Mouse (Mus musculus) neural tube, embryonic 11.5 days (tissue): ENCODE data around the gene Scube2. TPM values are rescaled to one million over a fixed set of nuclear protein-coding genes. Genes with fewer than 3 reads are reported as not detected.

Source experiments
- ATAC-seq: fragments of 200-750 bp; cut with Nextera tagmentation; 2 replicates; pipeline ENCODE4 v1.8.0; 2017; ENCODE audit warnings: moderate number of reproducible peaks, mild to moderate bottlenecking, moderate TSS enrichment, moderate library complexity; ENCODE audit not compliant: insufficient read depth, low FRiP score, low TSS enrichment
- DNase-seq: peaks from one replicate; pipeline ENCODE4 v3.0.0-alpha.2; 2015; ENCODE audit warnings: low spot score
- H3K27ac ChIP-seq: fragments of 300-500 bp; sonication (generic); 2 replicates; pipeline ENCODE4 v1.5.1; 2014; ENCODE audit warnings: low read depth, mild to moderate bottlenecking, low read length
- H3K27me3 ChIP-seq: fragments of 300-500 bp; sonication (generic); 2 replicates; pipeline ENCODE4 v1.6.1; 2014; ENCODE audit warnings: mild to moderate bottlenecking, low read length, mixed read lengths; ENCODE audit not compliant: control insufficient read depth, insufficient read depth
- H3K36me3 ChIP-seq: fragments of 300-500 bp; sonication (generic); 2 replicates; pipeline ENCODE4 v1.6.1; 2014; ENCODE audit warnings: mild to moderate bottlenecking, low read length, moderate library complexity, mixed read lengths; ENCODE audit not compliant: control insufficient read depth, insufficient read depth
- H3K4me1 ChIP-seq: fragments of 300-500 bp; sonication (generic); 2 replicates; pipeline ENCODE4 v1.6.1; 2014; ENCODE audit warnings: low read length, mixed read lengths; ENCODE audit not compliant: control insufficient read depth, insufficient read depth
- H3K4me2 ChIP-seq: fragments of 300-500 bp; sonication (generic); 2 replicates; pipeline ENCODE4 v1.6.1; 2014; ENCODE audit warnings: low read depth, mild to moderate bottlenecking, moderate library complexity
- H3K4me3 ChIP-seq: fragments of 300-500 bp; sonication (generic); 2 replicates; pipeline ENCODE4 v1.5.1; 2014; ENCODE audit warnings: low read depth, low read length
- H3K9ac ChIP-seq: fragments of 300-500 bp; sonication (generic); 2 replicates; pipeline ENCODE4 v1.6.1; 2014; ENCODE audit warnings: mild to moderate bottlenecking, low read length
- H3K9me3 ChIP-seq: fragments of 300-500 bp; sonication (generic); 2 replicates; pipeline ENCODE4 v1.6.1; 2016; ENCODE audit warnings: low read length; ENCODE audit not compliant: control insufficient read depth
- WGBS: fragments of 180-500 bp; shearing (Covaris S2); extraction: QIAGEN DNeasy Blood & Tissue Kit; methylation state at CpG from one replicate; pipeline ENCODE4 v1.1.7; 2014; 5-methylcytosine and 5-hydroxymethylcytosine counted together
- polyA plus RNA-seq: library from polyadenylated mRNA; unstranded; fragments of >200 nt; fragmentation: Nextera tagmentation; extraction: Ambion mirVana; gene quantifications from 2 replicates; pipeline ENCODE4 v1.2.1, GENCODE M21; 2014

Gene Scube2
- polyA plus RNA-seq, 1 experiment from 2014 or later = 19.4 TPM

DNA sequence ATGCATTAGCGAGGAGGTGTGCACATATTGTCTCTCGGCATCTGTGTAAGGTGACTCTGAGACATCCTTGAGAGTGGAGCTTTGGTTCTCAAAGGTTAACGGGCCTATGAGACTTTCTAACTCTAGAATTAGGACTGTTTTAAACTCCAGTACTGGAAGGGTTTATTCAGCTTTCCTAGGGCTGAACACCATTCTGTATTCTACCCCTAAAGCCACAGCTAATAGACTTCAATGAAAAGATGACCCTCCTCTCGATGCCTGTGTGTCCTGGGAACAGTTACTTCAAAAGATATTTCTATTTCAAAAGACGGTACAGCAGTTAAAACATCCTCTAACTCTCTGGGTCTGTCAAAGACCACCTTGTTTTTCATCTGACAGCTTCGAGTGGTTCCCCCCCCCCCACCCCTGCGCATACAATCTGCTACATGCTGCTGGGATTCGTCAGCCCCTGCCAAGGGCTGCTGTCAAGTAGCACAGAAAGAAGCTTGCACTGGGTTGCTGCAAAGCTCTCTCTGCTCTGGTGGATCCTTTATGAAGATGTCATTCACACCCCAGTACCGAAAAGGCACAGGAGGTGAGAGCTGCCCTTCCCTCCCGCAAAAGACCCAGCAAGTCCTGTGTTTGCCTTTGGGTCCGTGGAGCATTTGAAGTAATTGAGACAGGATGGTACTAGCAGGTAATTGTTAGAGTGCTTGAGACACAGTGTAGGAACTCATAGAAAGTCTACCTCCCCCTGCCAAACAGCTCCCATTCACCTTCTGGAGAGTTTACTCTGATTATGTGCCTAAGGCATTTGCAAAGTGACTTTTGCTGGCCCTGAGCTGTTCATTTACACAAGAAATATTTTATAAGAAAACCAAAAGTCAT, 16.4 kb downstream of the Scube2 start:
- H3K4me3 ChIP-seq = no peak overlapping the region
- 39% methylated on average over 11 of the region's 11 CpGs for WGBS
- H3K4me1 ChIP-seq = peaks cover 19% of the 10 kb centered on the region
- no peak overlapping the region for H3K4me2 ChIP-seq
- H3K9me3 ChIP-seq = no peaks in the 10 kb centered on the region
- no peak for ATAC-seq
- H3K9ac ChIP-seq = 0 out of 2 replicates have a peak overlapping the region, but pooled peaks have one; percentile 18
- no peak overlapping the region for H3K27ac ChIP-seq
- H3K27me3 ChIP-seq = no peaks in the 10 kb centered on the region
- no peaks in the 10 kb centered on the region for H3K36me3 ChIP-seq
- no peak for DNase-seq

DNA sequence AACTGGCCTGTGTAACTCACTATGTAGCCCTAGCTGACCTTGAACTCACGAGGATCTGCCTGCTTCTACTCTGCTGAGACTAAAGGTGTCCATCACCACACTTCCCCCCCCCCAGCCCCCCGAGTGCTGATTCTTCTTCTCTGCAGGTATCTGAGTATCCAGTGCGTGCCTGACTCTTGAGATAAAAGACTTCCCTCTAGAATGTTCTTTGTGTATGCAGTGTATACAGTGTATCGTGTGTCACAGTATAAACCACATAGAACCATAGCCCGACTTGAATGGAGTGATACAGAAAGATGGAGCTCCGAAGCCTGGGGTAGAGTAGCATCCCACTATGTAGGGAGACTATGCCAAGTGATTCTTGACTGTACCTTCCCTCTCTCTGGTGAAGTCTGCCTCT, 21.4 kb downstream of the Scube2 start:
- H3K9me3 ChIP-seq = no peaks in the 10 kb centered on the region
- H3K36me3 ChIP-seq = no peaks in the 10 kb centered on the region
- no peak overlapping the region for H3K4me2 ChIP-seq
- H3K27ac ChIP-seq = no peak overlapping the region
- H3K9ac ChIP-seq = no peak overlapping the region
- no peak overlapping the region for H3K4me3 ChIP-seq
- no peaks in the 10 kb centered on the region for H3K27me3 ChIP-seq
- WGBS = 92% methylated on average over 6 of the region's 6 CpGs
- no peaks in the 10 kb centered on the region for H3K4me1 ChIP-seq
- ATAC-seq (no peak), DNase-seq (no peak)

- no peak overlapping the region for H3K4me3 ChIP-seq
- ATAC-seq (no peak), DNase-seq (no peak)
- no peaks in the 10 kb centered on the region for H3K36me3 ChIP-seq
- H3K27me3 ChIP-seq = no peaks in the 10 kb centered on the region
- no peak overlapping the region for H3K4me2 ChIP-seq
- WGBS = 91% methylated on average over 13 of the region's 13 CpGs
- H3K9ac ChIP-seq = no peak overlapping the region
- H3K9me3 ChIP-seq = no peaks in the 10 kb centered on the region
- no peak overlapping the region for H3K27ac ChIP-seq
- H3K4me1 ChIP-seq = no peaks in the 10 kb centered on the region
These were observed 23.7 kb downstream of the Scube2 start for GRCm38 (mm10) chr7:109841618-109842418.

- Histone ChIP-seq H3K27ac (no peak overlapping the region), H3K36me3 (no peaks in the 10 kb centered on the region), H3K4me2 (no peak overlapping the region), H3K27me3 (no peaks in the 10 kb centered on the region), H3K4me1 (no peaks in the 10 kb centered on the region), H3K9ac (no peak overlapping the region), H3K4me3 (no peak overlapping the region), H3K9me3 (no peaks in the 10 kb centered on the region)
- no peak for ATAC-seq
- WGBS = 71% methylated on average over 6 of the region's 6 CpGs
- no peak for DNase-seq
These were observed 24.4 kb downstream of the Scube2 start for GRCm38 (mm10) chr7:109841031-109841430.

- H3K4me2 ChIP-seq = no peak overlapping the region
- no peak for DNase-seq
- ATAC-seq = no peak
- H3K9ac ChIP-seq = no peak overlapping the region
- H3K27ac ChIP-seq = no peak overlapping the region
- WGBS = 85% methylated on average over 3 of the region's 3 CpGs
- no peaks in the 10 kb centered on the region for H3K36me3 ChIP-seq
- no peak overlapping the region for H3K4me3 ChIP-seq
- H3K4me1 ChIP-seq = no peaks in the 10 kb centered on the region
- no peaks in the 10 kb centered on the region for H3K27me3 ChIP-seq
- no peaks in the 10 kb centered on the region for H3K9me3 ChIP-seq
These were observed 26.9 kb downstream of the Scube2 start for GRCm38 (mm10) chr7:109838613-109839012.

DNA sequence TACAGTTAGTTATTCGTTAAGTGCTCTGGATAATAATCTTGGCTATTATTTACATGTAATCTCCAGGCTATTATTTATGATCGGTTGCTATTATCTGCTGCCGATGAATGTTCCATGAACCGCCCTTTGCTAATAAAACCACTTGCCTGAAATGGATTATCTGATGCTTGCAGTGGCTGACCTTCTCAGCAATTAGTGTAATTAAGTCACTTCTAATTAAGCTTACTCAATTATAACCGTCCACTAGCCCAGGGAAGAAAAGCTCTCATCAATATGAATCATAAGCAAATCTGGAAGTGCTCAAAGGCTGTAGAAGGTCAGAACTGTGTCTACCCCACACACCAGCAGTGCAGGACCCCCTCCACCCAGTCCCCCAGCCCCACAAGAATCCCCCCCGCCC, 27.8 kb downstream of the Scube2 start:
- Histone ChIP-seq H3K9ac (no peak overlapping the region), H3K27me3 (no peaks in the 10 kb centered on the region), H3K9me3 (no peaks in the 10 kb centered on the region), H3K4me3 (no peak overlapping the region), H3K36me3 (no peaks in the 10 kb centered on the region), H3K4me1 (no peaks in the 10 kb centered on the region), H3K27ac (no peak overlapping the region), H3K4me2 (no peak overlapping the region)
- DNase-seq = no peak
- 87% methylated on average over 6 of the region's 6 CpGs for WGBS
- ATAC-seq = no peak

- no peaks in the 10 kb centered on the region for H3K36me3 ChIP-seq
- no peak overlapping the region for H3K9ac ChIP-seq
- H3K4me1 ChIP-seq = no peaks in the 10 kb centered on the region
- WGBS = 76% methylated on average over 6 of the region's 6 CpGs
- DNase-seq (no peak), ATAC-seq (no peak)
- no peaks in the 10 kb centered on the region for H3K27me3 ChIP-seq
- no peak overlapping the region for H3K4me3 ChIP-seq
- H3K4me2 ChIP-seq = no peak overlapping the region
- no peak overlapping the region for H3K27ac ChIP-seq
- no peaks in the 10 kb centered on the region for H3K9me3 ChIP-seq
These were observed 30.6 kb downstream of the Scube2 start for GRCm38 (mm10) chr7:109834894-109835293.

- H3K4me3 ChIP-seq = no peak overlapping the region
- H3K4me2 ChIP-seq = no peak overlapping the region
- H3K27me3 ChIP-seq = no peaks in the 10 kb centered on the region
- no peaks in the 10 kb centered on the region for H3K4me1 ChIP-seq
- ATAC-seq (no peak), DNase-seq (no peak)
- WGBS = 78% methylated on average over 2 of the region's 2 CpGs
- H3K27ac ChIP-seq = no peak overlapping the region
- H3K9me3 ChIP-seq = no peaks in the 10 kb centered on the region
- no peak overlapping the region for H3K9ac ChIP-seq
- no peaks in the 10 kb centered on the region for H3K36me3 ChIP-seq
These were observed 34.1 kb downstream of the Scube2 start for GRCm38 (mm10) chr7:109831376-109831775.
